Mouse (Mus musculus) erythroblast, adult 5-6 weeks (primary cell): ENCODE measurements at regions not wholly inside any gene's neighbourhood (a gene's known extent, or its start where the extent isn't known, plus 50 kb on each side); places are given as distances from the start of the nearest gene placed in this dataset.

Experiments used
- ATAC-seq: replicated peaks from 2 replicates; pipeline ENCODE4 v1.8.0; 2016; ENCODE audit warnings: moderate number of reproducible peaks, mild to moderate bottlenecking, moderate TSS enrichment, inconsistent platforms; ENCODE audit not compliant: poor library complexity, low FRiP score, severe bottlenecking

GRCm38 (mm10) chr6:117237096-117237495 is 68.8 kb downstream of the Cxcl12 start:
- ATAC-seq = no peak

DNA sequence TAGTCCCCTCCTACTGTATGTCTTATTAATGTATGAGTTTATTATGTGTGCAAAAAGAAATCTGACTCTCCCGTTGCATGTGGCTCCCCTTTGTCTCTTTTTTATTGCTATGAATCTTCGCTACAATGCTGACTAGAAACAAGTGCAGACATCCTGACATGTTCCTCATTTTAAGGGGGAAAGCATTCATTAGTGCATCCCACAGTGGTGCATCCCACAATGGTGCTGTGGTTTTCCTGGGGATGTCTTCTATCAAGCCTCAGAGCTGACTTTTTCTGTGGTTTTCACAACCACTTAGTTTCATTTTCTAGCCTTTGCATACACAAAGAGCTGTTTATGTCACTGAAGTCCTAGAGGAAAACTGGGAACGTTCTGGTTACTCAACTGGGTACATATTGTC is 72.9 kb downstream of the Cxcl12 start:
- ATAC-seq = no peak

DNA sequence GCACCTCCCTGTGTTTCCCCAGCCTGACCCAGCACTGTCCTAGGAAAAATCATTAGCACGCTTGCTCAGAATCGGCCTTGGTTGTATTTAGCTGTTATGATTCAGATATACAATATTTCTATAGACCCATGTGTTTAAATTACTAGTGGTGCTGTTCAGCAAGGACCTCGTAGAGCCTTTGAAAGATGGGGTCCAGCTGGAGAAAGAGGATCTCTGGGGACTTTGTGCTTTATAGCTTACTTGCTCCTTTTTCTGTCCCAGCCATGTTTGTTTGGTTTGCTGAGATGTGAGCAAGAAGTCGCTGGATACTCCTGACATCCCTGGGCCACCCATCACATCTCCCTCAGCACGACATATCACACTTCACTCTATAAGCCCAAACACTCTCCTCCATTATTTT is 77.1 kb downstream of the Cxcl12 start:
- ATAC-seq = no peak

GRCm38 (mm10) chr6:117245849-117246248 is 77.5 kb downstream of the Cxcl12 start:
- no peak for ATAC-seq

GRCm38 (mm10) chr6:117249230-117249921 is 81.0 kb downstream of the Cxcl12 start:
- ATAC-seq = no peak

GRCm38 (mm10) chr6:117250051-117250450 is 81.7 kb downstream of the Cxcl12 start:
- no peak for ATAC-seq

- no peak for ATAC-seq
These were observed 83.1 kb downstream of the Cxcl12 start for GRCm38 (mm10) chr6:117251383-117251925.

DNA sequence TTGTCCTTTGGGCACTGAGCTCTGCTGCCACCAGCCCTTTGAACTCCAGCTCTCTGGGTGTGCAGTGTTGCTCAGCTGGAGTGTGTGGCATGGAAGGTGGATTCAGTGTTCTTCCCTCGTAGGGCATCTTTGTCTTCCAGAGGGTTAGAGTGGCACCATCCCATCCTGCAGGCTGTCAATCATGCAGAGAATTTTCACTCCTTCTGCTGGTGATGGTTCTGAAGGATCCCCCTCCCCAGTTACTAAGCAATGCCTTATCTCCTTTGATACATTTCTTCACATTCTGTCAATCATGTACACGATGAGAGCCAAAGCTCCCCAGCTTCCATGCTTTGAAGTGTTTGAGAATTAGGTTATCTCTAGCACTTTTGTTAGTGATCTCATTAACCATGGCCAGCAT is 84.0 kb downstream of the Cxcl12 start:
- no peak for ATAC-seq

DNA sequence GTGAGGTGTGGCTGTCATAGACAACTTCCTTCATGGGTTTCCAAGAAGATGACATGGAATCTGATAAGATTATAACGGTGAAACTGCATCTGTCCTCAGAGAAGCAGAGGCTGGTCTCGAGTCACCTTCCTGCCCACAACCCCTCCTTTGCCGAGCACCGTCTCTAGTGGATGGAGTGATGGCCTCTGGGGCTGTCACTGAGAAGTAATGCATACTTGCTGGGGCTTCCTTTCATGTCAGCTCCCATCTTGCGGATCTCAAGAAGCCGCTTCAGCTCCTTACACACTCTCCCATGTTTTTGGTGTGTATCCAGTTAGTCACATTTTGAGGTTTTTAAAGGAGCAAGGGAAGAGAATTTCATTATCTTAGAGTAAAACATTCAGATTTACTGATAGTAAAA is 84.7 kb downstream of the Cxcl12 start:
- no peak for ATAC-seq

- ATAC-seq = no peak
These were observed 85.4 kb downstream of the Cxcl12 start for GRCm38 (mm10) chr6:117253586-117254330.

DNA sequence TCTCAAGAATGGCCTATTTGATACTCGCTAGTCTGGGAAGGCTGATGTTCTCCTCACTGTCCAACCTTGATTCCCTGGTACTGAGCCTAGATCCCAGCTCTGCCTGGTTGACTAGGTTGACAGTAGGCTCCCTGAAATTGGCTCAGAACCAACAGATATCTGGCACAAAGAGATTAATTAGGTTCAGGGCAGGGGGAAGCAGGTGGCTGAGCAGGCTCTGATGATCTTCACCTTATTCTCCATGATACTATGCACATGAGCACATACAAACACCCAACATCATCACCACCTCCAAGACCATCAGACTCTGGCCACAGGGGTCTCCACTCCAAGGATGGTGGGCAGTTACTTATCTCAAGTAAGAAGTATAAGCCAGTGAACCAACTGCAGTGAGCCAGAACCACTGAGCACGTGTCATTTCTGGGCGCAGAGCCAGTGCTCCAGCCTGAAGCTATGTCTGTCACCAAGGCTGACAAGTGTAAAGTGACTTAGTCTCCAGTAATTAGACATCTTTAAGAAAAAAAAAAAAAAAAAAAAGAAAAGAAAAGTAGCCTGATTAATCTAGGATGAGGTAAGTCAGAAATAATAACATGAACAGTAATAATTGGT is 86.4 kb downstream of the Cxcl12 start:
- no peak for ATAC-seq

DNA sequence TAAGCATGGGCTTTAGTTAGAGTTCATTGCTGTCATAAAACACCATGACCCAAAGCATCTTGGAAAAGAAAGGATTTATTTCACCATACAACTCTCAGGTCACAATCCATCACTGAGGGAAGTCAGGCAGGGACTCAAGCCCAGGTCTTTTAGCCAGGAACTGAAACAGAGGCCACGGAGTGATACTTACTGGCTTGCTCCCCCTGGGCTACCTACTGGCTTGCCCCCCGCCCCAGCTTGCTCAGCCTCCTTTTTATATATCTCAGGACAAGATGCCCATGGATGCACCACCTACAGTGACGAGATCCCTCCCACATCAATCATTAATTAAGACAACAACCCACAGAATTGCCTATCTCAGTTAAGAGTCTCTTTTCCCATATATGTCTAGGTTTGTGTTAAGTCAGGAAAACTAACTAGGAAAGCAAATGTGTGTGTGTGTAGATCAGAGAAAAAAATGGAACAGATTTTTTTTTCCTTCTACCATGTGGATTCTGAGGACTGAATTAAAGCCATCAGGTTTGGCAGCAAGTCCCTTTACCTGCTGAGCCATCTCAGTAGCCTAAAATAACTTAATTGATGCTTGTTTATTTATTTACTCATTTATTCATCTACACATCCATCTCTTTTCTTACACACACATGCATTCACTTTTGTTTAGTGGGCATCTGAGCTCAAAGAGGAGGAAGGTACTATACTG is 87.2 kb downstream of the Cxcl12 start:
- ATAC-seq = no peak

DNA sequence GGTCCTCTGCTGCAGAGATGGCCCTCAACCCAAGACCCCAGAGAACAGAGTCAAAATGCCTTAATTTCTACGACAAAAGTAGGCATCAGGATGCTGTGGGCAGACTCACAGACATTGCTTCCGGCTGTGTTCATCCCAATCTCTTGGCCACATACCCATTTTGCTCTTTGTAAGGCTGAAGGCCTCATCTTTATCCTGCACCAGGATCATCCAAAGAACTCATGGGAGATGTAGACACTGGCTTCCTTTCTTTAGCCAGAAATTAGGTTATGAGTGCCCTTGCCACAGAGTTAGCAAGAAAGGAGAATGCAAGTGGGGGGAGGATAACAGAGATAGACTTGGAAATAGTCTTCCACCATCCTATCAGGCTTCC is 87.8 kb downstream of the Cxcl12 start:
- ATAC-seq = no peak

- ATAC-seq = no peak
These were observed 89.3 kb downstream of the Cxcl12 start for GRCm38 (mm10) chr6:117257591-117257990.

- ATAC-seq = no peak
These were observed 99.6 kb downstream of the Cxcl12 start for GRCm38 (mm10) chr6:117267906-117268305.

DNA sequence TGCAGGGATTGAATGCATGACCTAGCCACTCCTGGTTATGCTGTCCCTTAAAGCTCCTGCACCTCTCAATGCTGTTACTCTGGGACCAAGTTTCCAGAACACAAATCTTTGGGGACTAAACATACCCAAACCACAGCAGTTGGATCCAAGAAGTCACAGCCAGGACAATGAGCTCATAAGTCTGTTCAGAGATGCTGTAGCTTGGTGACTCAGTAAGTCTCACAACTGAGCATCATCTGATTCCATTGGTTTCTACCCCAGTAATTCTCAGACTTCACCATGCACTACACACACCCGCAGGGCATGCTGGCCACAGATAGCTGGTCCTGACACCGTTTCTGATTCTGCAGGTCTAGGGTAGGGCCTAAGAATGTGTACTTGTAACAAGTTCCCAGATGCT is 100.0 kb downstream of the Cxcl12 start:
- no peak for ATAC-seq

- ATAC-seq = no peak
These were observed 101.9 kb downstream of the Cxcl12 start for GRCm38 (mm10) chr6:117270261-117270660.

- no peak for ATAC-seq
These were observed 103.4 kb downstream of the Cxcl12 start for GRCm38 (mm10) chr6:117271562-117272226.

- ATAC-seq = no peak
These were observed 104.1 kb downstream of the Cxcl12 start for GRCm38 (mm10) chr6:117272227-117272955.
